17 mouse cellular contexts compared by ENCODE assay signal in the genomic region with DNA sequence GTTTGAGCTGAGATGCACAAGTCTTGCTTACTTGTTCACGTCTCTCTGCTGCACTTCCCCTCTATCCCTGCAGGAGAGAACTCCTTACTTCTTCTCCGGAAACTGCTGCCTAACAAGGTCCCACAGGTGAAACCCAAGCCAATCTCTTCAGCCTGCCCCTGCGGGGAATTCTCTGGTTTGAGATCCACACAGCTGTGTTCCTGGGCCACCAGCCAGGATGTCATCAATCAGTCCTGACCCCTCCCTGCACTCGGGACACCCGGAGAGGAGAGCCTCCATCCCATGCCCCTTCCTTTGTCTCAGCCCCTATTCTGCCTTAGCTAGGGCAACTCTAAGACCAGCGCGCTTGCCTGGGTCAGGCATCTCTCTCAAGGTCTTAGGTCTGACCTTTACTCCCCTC. TPM values are rescaled to one million over a fixed set of nuclear protein-coding genes. Genes with fewer than 3 reads are reported as not detected.
DNase-seq lines count a peak whose midpoint lies in the region; ATAC-seq lines count a peak whose summit lies in the region.
"Had no signal": no experiment of that assay in that cellular context is flagged by ENCODE, and none has a peak within 500 bp of the region (broad histone marks: within the 10 kb centered on the region; RNA-seq: fewer than 3 reads in every experiment).

No protein-coding gene starts in this region.

- no peak overlapping the region for H3K4me3 ChIP-seq in limb, embryonic 11.5 days (ENCODE audit: low read depth, low read length)
- H3K4me3 ChIP-seq in limb, embryonic 10.5 days = no peak overlapping the region
- no peak overlapping the region for H3K4me3 ChIP-seq in embryonic facial prominence, embryonic 11.5 days (ENCODE audit: low read depth, low read length)
- H3K4me3 ChIP-seq in neural tube, embryonic 13.5 days = no peak overlapping the region
- H3K4me3 ChIP-seq: liver, embryonic 15.5 days; megakaryocyte, embryonic 14.5 days had no signal

- DNase-seq in adrenal gland, postnatal 25 days = peak; percentile 26
- no peak for DNase-seq in adrenal gland, adult 8-10 months
- peak; percentile 22 for DNase-seq in limb, embryonic 11.5 days (ENCODE audit: low spot score)
- no peak for DNase-seq in limb, embryonic 10.5 days (ENCODE audit: low spot score)
- DNase-seq in embryonic facial prominence, embryonic 11.5 days (ENCODE audit: low spot score) = peak; percentile 8
- no peak for DNase-seq in heart, postnatal 36 days
- no peak for DNase-seq in left cerebral cortex, postnatal 4 days
- DNase-seq: cerebellum, adult 9-10 months; right cerebral cortex, postnatal 25 days had no signal

- H3K36me3 ChIP-seq in limb, embryonic 11.5 days (ENCODE audit: control insufficient read depth, insufficient read depth, low read length) = no peaks in the 10 kb centered on the region
- H3K36me3 ChIP-seq in limb, embryonic 10.5 days = no peaks in the 10 kb centered on the region
- no peaks in the 10 kb centered on the region for H3K36me3 ChIP-seq in embryonic facial prominence, embryonic 11.5 days (replicated peaks; ENCODE audit: control insufficient read depth, insufficient read depth, low read depth, low read length)
- H3K36me3 ChIP-seq in neural tube, embryonic 13.5 days = no peaks in the 10 kb centered on the region
- H3K36me3 ChIP-seq: liver, embryonic 15.5 days had no signal

- H3K4me1 ChIP-seq in limb, embryonic 11.5 days (ENCODE audit: control insufficient read depth, insufficient read depth, low read length) = no peaks in the 10 kb centered on the region
- H3K4me1 ChIP-seq in limb, embryonic 10.5 days = peaks cover 29% of the 10 kb centered on the region
- no peaks in the 10 kb centered on the region; the same call in 1 of the 2 replicates for H3K4me1 ChIP-seq in embryonic facial prominence, embryonic 11.5 days (ENCODE audit: control insufficient read depth, insufficient read depth, low read length)
- H3K4me1 ChIP-seq in neural tube, embryonic 13.5 days (replicated peaks) = peaks cover 13% of the 10 kb centered on the region
- H3K4me1 ChIP-seq: liver, embryonic 15.5 days had no signal

- H3K27me3 ChIP-seq in limb, embryonic 11.5 days (ENCODE audit: control insufficient read depth, insufficient read depth, low read length) = no peaks in the 10 kb centered on the region
- H3K27me3 ChIP-seq in limb, embryonic 10.5 days (ENCODE audit: low read depth, poor library complexity, severe bottlenecking) = no peaks in the 10 kb centered on the region
- H3K27me3 ChIP-seq in embryonic facial prominence, embryonic 11.5 days (ENCODE audit: control insufficient read depth, insufficient read depth, low read length) = no peaks in the 10 kb centered on the region
- no peaks in the 10 kb centered on the region; the same call in 1 of the 2 replicates for H3K27me3 ChIP-seq in neural tube, embryonic 13.5 days
- H3K27me3 ChIP-seq: liver, embryonic 15.5 days had no signal

- no peak for ATAC-seq in limb, embryonic 11.5 days (ENCODE audit: insufficient number of reproducible peaks, low FRiP score, low TSS enrichment, low read depth)
- no peak for ATAC-seq in embryonic facial prominence, embryonic 11.5 days (replicated peaks; ENCODE audit: insufficient number of reproducible peaks, low FRiP score, low TSS enrichment, low read depth)
- peak; percentile 50; the same call in 1 of the 2 replicates for ATAC-seq in neural tube, embryonic 13.5 days (ENCODE audit: low read depth)
- ATAC-seq: intestine, embryonic 16.5 days had no signal

- WGBS in limb, embryonic 11.5 days = 29% methylated on average over 7 of the region's 7 CpGs
- WGBS in limb, embryonic 10.5 days = 22% methylated on average over 7 of the region's 7 CpGs
- WGBS in embryonic facial prominence, embryonic 11.5 days = 13% methylated on average over 7 of the region's 7 CpGs
- WGBS in neural tube, embryonic 13.5 days = 5% methylated on average over 7 of the region's 7 CpGs

- H3K27ac ChIP-seq in limb, embryonic 11.5 days (replicated peaks; ENCODE audit: low read depth, low read length) = no peak overlapping the region
- no peak overlapping the region for H3K27ac ChIP-seq in limb, embryonic 10.5 days
- H3K27ac ChIP-seq in embryonic facial prominence, embryonic 11.5 days (replicated peaks; ENCODE audit: low read depth, low read length) = no peak overlapping the region
- no peak overlapping the region for H3K27ac ChIP-seq in neural tube, embryonic 13.5 days (replicated peaks)
- H3K27ac ChIP-seq: liver, embryonic 15.5 days had no signal

- H3K9me3 ChIP-seq in limb, embryonic 11.5 days (ENCODE audit: control insufficient read depth, low read length) = no peaks in the 10 kb centered on the region
- no peaks in the 10 kb centered on the region for H3K9me3 ChIP-seq in limb, embryonic 10.5 days (replicated peaks)
- no peaks in the 10 kb centered on the region for H3K9me3 ChIP-seq in embryonic facial prominence, embryonic 11.5 days (replicated peaks; ENCODE audit: control insufficient read depth, low read length)
- H3K9me3 ChIP-seq in neural tube, embryonic 13.5 days = no peaks in the 10 kb centered on the region
- H3K9me3 ChIP-seq: liver, embryonic 15.5 days had no signal

- no peak overlapping the region for H3K9ac ChIP-seq in limb, embryonic 11.5 days (ENCODE audit: low read length)
- no peak overlapping the region for H3K9ac ChIP-seq in embryonic facial prominence, embryonic 11.5 days (replicated peaks; ENCODE audit: low read length)
- H3K9ac ChIP-seq in neural tube, embryonic 13.5 days = no peak overlapping the region
- H3K9ac ChIP-seq: liver, embryonic 15.5 days had no signal

- no peak overlapping the region for H3K4me2 ChIP-seq in limb, embryonic 11.5 days (ENCODE audit: low read depth, severe bottlenecking)
- H3K4me2 ChIP-seq in embryonic facial prominence, embryonic 11.5 days (ENCODE audit: low read depth, low read length) = no peak overlapping the region
- H3K4me2 ChIP-seq in neural tube, embryonic 13.5 days = peak overlapping the region; percentile 14
- H3K4me2 ChIP-seq: liver, embryonic 15.5 days had no signal

- intact Hi-C loops in heart, postnatal 36 days (cut with DNase I) = loop anchor here (5.0 kb wide), 2 partner anchors 269 to 294 kb away; no protein-coding TSS in a partner anchor
- intact Hi-C loops in left cerebral cortex, postnatal 4 days (cut with DNase I) = no loop called here

RNA-seq across cellular contexts. Expression of a gene that starts 38.1 kb away (rescaled TPM):
- total RNA-seq in adrenal gland, postnatal 25 days (2021) = not detected in 2 replicates
- not detected for total RNA-seq in adrenal gland, adult 8-10 months (2022)
- polyA plus RNA-seq in limb, embryonic 11.5 days (2014; fragmentation: Nextera tagmentation; extraction: Ambion mirVana) = 0.21 TPM in 1 of 2 replicates, not detected in the other
- polyA plus RNA-seq in limb, embryonic 10.5 days (2016; fragmentation: Nextera tagmentation; extraction: Ambion mirVana) = not detected in 2 replicates
- polyA plus RNA-seq in embryonic facial prominence, embryonic 11.5 days (2014; fragmentation: Nextera tagmentation; extraction: Ambion mirVana) = 0.10 TPM in 1 of 2 replicates, not detected in the other
- polyA plus RNA-seq in neural tube, embryonic 13.5 days (2015; fragmentation: Nextera tagmentation; extraction: Ambion mirVana) = 0.17 TPM in 1 of 2 replicates, not detected in the other
- under 1 TPM; 0.14 to 0.16 TPM for total RNA-seq in heart, postnatal 36 days (2021)
- under 1 TPM in 1 of 2 experiments, not detected in 1; 0.72 TPM for total RNA-seq in left cerebral cortex, postnatal 4 days (2021)
- total RNA-seq: left cerebral cortex, adult 18-20 months; neutrophil, adult 5-6 weeks had no signal
- polyA plus RNA-seq: frontal cortex, adult 2 months; heart, embryonic 14.5 days had no signal

Comparison
In these comparisons a context has a peak if more than half of its experiments do, and no peak if none do; other contexts are left out.
1. DNase-seq: peak in adrenal gland, postnatal 25 days (single experiment), limb, embryonic 11.5 days (single experiment) and embryonic facial prominence, embryonic 11.5 days (single experiment); none in adrenal gland, adult 8-10 months (single experiment), limb, embryonic 10.5 days (single experiment), heart, postnatal 36 days (0 of 2) and left cerebral cortex, postnatal 4 days (single experiment).